Mouse (Mus musculus) gastrocnemius, postnatal 14 days (tissue): ENCODE measurements around the gene Traf7. TPM values are rescaled to one million over a fixed set of nuclear protein-coding genes. Genes with fewer than 3 reads are reported as not detected.

Source experiments
- DNase-seq: peaks from one replicate; pipeline ENCODE4 v3.0.0; 2021; ENCODE audit warnings: mixed read lengths
- intact Hi-C: fragments of 180-260 bp; cut with DNase I; formaldehyde crosslinking; loops from one replicate; pipeline ENCODE4 v1.15.1; 2025; ENCODE audit warnings: low total_unique reads
- total RNA-seq, 2 experiments: library from RNA; stranded (reverse); gene quantifications; 2 replicates each; pipeline ENCODE4 v1.2.3; 2021

Gene Traf7
- total RNA-seq, 2 experiments from 2014 or later: 31.9 to 33.4 TPM

GRCm38 (mm10) chr17:24520450-24520849 is 7.3 kb downstream of the Traf7 start:
- intact Hi-C loops: no loop called here
- DNase-seq: no peak

GRCm38 (mm10) chr17:24514270-24515257 is 13.2 kb downstream of the Traf7 start:
- intact Hi-C loops: loop anchor here (5.0 kb wide), 1 partner anchor 32 kb away; no protein-coding TSS in a partner anchor
- DNase-seq: no peak

- intact Hi-C loops: no loop called here
- peak; percentile 45 for DNase-seq
Observed at GRCm38 (mm10) chr17:24513609-24514008, 14.1 kb downstream of the Traf7 start.

- intact Hi-C loops: no loop called here
- DNase-seq: no peak
Observed at GRCm38 (mm10) chr17:24507806-24508460, 19.8 kb downstream of the Traf7 start.

- intact Hi-C loops: no loop called here
Observed at GRCm38 (mm10) chr17:24507129-24507664, 20.5 kb downstream of the Traf7 start.

GRCm38 (mm10) chr17:24506332-24507070 is 21.2 kb downstream of the Traf7 start:
- DNase-seq: peak; percentile 60
- intact Hi-C loops: no loop called here

More at GRCm38 (mm10) chr17:24507129-24507664, 20.5 kb downstream of the Traf7 start:
- DNase-seq: peak; percentile 38

- intact Hi-C loops: no loop called here
- no peak for DNase-seq
Observed at GRCm38 (mm10) chr17:24505286-24505955, 22.3 kb downstream of the Traf7 start.

GRCm38 (mm10) chr17:24504085-24504484 is 23.7 kb downstream of the Traf7 start:
- no peak for DNase-seq
- intact Hi-C loops: no loop called here

- intact Hi-C loops: no loop called here
- DNase-seq: no peak
Observed at GRCm38 (mm10) chr17:24502208-24502607, 25.5 kb downstream of the Traf7 start.

- DNase-seq: no peak
- intact Hi-C loops: no loop called here
Observed at GRCm38 (mm10) chr17:24496026-24496425, 31.7 kb downstream of the Traf7 start.

- intact Hi-C loops: no loop called here
- no peak for DNase-seq
Observed at GRCm38 (mm10) chr17:24495443-24495842, 32.3 kb downstream of the Traf7 start.

GRCm38 (mm10) chr17:24494627-24495335 is 33.0 kb downstream of the Traf7 start:
- intact Hi-C loops: no loop called here
- peak; percentile 50 for DNase-seq

- no peak for DNase-seq
- intact Hi-C loops: no loop called here
Observed at GRCm38 (mm10) chr17:24490399-24490798, 37.3 kb downstream of the Traf7 start.

- intact Hi-C loops: loop anchor here (5.0 kb wide), 1 partner anchor 38 kb away; the partner anchor contains the start of gene Traf7
- DNase-seq: no peak
Observed at GRCm38 (mm10) chr17:24489265-24490030, 38.3 kb downstream of the Traf7 start.

- intact Hi-C loops: loop anchor here (5.0 kb wide), 1 partner anchor 39 kb away; the partner anchor contains the start of gene Traf7
- no peak for DNase-seq
Observed at GRCm38 (mm10) chr17:24488662-24489264, 39.0 kb downstream of the Traf7 start.

- intact Hi-C loops: loop anchor here (5.0 kb wide), 1 partner anchor 39 kb away; the partner anchor contains the start of gene Traf7
- DNase-seq: no peak
Observed at GRCm38 (mm10) chr17:24488186-24488661, 39.5 kb downstream of the Traf7 start, which contains the start of gene Caskin1. Caskin1 (plus strand) TSS chr17:24488601.
